Mouse (Mus musculus): ENCODE measurements around the gene Lelp1. TPM values are rescaled to one million over a fixed set of nuclear protein-coding genes. Genes with fewer than 3 reads are reported as not detected.
A peak's percentile ranks its signal among the peaks of the same experiment; 100 is the strongest.

Gene Lelp1
- not detected for total RNA-seq (2021)

DNA sequence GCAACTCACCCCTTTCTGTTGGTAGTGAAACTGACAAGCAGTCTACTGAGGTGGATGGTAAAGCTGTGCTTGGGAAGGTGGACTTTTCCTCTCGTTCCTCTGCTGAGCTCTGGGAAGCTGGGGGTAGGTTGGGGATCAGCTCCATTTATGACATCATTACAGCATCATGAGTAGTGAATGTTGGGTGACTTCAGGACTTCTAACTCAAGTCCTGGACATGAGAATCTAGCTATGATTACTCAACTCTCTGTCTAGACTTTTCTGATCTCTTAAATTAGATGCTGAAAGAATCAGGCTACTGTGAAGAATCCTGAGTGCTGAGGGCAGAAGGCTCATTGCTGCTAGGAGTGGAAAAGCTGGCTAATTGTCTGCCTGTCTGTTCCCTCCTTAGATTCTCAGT is at the start of gene Lelp1:
Gene Lelp1 (minus strand): TSS at position 101 of the 400 bp plus-strand sequence.
- intact Hi-C loops (cut with DNase I) = no loop called here
- no peak for DNase-seq (ENCODE audit: low spot score in 2 of 2)

- intact Hi-C loops (cut with DNase I) = no loop called here
- no peak for DNase-seq (ENCODE audit: low spot score in 2 of 2)
Measured at GRCm38 (mm10) chr3:92176880-92177279, 34.3 kb upstream of the Lelp1 start.

DNA sequence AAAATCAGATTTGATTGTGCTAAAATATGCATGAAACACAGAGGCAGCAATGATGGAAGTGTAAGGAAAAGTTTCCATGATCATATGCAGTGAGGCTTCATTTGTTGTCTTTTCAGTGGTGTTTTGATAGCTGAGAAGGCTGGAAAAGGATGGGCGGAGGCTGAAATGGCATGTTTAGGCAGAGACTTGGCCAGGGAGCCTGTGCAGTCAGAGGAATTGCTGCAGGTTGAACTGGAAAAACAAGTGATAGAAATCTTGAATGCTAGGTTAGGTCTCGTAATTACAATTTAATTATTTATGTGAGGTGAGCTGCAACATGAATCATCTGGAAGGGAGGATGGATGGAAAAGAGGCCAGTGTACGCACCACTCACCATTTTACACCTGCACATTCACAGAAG is 27.3 kb upstream of the Lelp1 start:
- intact Hi-C loops (cut with DNase I) = no loop called here
- no peak for DNase-seq (ENCODE audit: low spot score in 2 of 2)

GRCm38 (mm10) chr3:92153322-92153721 is 10.8 kb upstream of the Lelp1 start:
- DNase-seq (ENCODE audit: low spot score in 2 of 2) = peak in 1 of 2 experiments; percentile 14
- intact Hi-C loops (cut with DNase I) = loop anchor here (5.0 to 10.0 kb wide), 3 partner anchors 241 to 844 kb away; no protein-coding TSS in a partner anchor

GRCm38 (mm10) chr3:92150631-92151277 is 8.2 kb upstream of the Lelp1 start:
- DNase-seq (ENCODE audit: low spot score in 2 of 2) = peak; percentile 33 to 46
- intact Hi-C loops (cut with DNase I) = loop anchor here (2.0 to 10.0 kb wide), 4 partner anchors 244 to 847 kb away; no protein-coding TSS in a partner anchor

DNA sequence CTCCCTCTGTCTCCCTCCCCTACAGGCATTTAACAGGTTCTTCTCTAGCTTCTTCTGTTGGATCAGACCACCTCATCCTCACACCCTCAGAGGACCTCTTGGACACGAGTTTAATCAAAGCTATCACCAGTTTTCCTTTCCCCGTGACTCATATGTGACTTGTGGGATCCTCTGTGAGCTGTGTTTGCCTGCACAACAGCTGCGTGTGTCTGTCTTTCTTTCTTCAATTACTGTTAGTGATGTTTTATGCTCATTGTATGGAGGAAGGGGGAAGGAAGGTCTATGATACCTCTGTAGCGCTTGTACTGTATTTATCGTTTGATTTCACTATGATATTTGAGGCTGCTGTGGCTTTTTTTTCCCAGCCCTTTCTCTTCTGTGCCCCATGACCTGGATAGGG is 5.4 kb upstream of the Lelp1 start:
- no peak for DNase-seq (ENCODE audit: low spot score in 2 of 2)
- intact Hi-C loops (cut with DNase I) = no loop called here

- DNase-seq (ENCODE audit: low spot score in 2 of 2) = no peak
Measured at GRCm38 (mm10) chr3:92147420-92147819, 4.9 kb upstream of the Lelp1 start.

GRCm38 (mm10) chr3:92123847-92124246 is 18.7 kb downstream of the Lelp1 start, which contains the start of gene Prr9:
Gene Prr9 (minus strand): TSS chr3:92123947.
- no peak for DNase-seq (ENCODE audit: low spot score in 2 of 2)
- intact Hi-C loops (cut with DNase I) = no loop called here

More at GRCm38 (mm10) chr3:92147420-92147819, 4.9 kb upstream of the Lelp1 start:
- intact Hi-C loops (cut with DNase I) = no loop called here

DNA sequence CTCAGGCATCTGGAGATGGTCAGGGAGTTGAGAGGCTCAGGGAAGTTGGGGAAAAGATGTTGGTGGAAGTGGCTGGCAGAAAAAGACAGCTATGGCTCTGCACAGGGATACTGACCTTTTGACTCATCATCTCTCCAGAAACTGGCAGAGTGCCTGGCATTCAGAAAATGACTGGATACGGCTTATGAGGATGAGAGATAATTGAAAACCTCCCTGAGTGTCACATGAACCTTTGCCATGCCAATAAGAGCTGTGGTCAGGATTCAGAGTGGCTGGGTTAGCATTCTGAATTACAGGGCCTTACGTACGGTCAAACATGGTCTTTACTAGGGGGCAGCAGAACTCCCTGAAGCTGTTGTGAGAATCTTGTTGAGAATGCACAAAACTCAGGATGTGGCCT is 21.6 kb downstream of the Lelp1 start:
- no peak for DNase-seq (ENCODE audit: low spot score in 2 of 2)
- intact Hi-C loops (cut with DNase I) = no loop called here

- intact Hi-C loops (cut with DNase I) = no loop called here
- DNase-seq (ENCODE audit: low spot score in 2 of 2) = no peak
Measured at GRCm38 (mm10) chr3:92117930-92118329, 24.6 kb downstream of the Lelp1 start.

DNA sequence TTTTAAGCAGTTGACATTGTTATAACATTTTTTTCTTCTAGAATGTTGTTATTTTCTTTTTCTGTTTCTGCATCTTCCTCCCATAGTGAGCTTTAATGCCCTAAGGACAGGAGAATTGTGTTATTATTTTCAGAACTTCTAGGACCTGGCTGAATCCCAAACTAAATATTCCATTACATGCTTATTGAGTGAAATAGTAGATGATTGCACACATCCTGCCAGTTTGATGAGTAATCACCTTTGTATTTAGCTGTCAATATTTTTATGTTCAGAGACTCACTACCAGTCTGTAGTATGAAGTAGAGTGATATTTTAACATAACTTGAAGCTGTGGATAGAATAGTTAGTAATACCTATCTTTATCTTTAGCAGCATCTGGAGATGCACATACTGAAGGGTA is 31.0 kb downstream of the Lelp1 start:
- no peak for DNase-seq (ENCODE audit: low spot score in 2 of 2)
- intact Hi-C loops (cut with DNase I) = no loop called here

GRCm38 (mm10) chr3:92110790-92111189 is 31.8 kb downstream of the Lelp1 start:
- no peak for DNase-seq (ENCODE audit: low spot score in 2 of 2)
- intact Hi-C loops (cut with DNase I) = no loop called here

- intact Hi-C loops (cut with DNase I) = loop anchor here (2.0 kb wide), 1 partner anchor 56 kb away; no protein-coding TSS in a partner anchor
- peak; percentile 18 to 31 for DNase-seq (ENCODE audit: low spot score in 2 of 2)
Measured at GRCm38 (mm10) chr3:92106582-92106981, 36.0 kb downstream of the Lelp1 start.

Other genes with a start within 250 kb of the Lelp1 start
- not detected for gene Pglyrp3, start 128.2 kb downstream of the Lelp1 start, total RNA-seq (2021)
- 1 to 10 TPM; 1.0 to 2.8 TPM for gene Lor, start 59.6 kb downstream of the Lelp1 start, total RNA-seq (2021)
- not detected for gene Prr9, start 18.8 kb downstream of the Lelp1 start, total RNA-seq (2021)
- gene Sprr2a1, start 73.1 kb upstream of the Lelp1 start, total RNA-seq (2021) = not detected
- gene Sprr2a2, start 73.2 kb upstream of the Lelp1 start, total RNA-seq (2021) = not detected
- not detected for gene Sprr2a3, start 142.7 kb upstream of the Lelp1 start, total RNA-seq (2021)
- gene Sprr2b, start 173.9 kb upstream of the Lelp1 start, total RNA-seq (2021) = not detected
- gene Sprr2d, start 196.4 kb upstream of the Lelp1 start, total RNA-seq (2021) = not detected
- gene Sprr2e, start 209.4 kb upstream of the Lelp1 start, total RNA-seq (2021) = not detected
- not detected for gene Sprr2f, start 222.4 kb upstream of the Lelp1 start, total RNA-seq (2021)
- not detected for gene Sprr2h, start 242.9 kb upstream of the Lelp1 start, total RNA-seq (2021)